Mouse (Mus musculus): ENCODE results near the gene Rnf216. TPM values are rescaled to one million over a fixed set of nuclear protein-coding genes. Genes with fewer than 3 reads are reported as not detected.
A peak's percentile ranks its signal among the peaks of the same experiment; 100 is the strongest.

The Rnf216 gene
- polyA plus RNA-seq, 1 experiment from 2014 or later = 38.7 TPM

GRCm38 (mm10) chr5:143000654-143001500 lies 111.9 kb downstream of the Rnf216 start:
- no peaks in the 10 kb centered on the region for H3K27me3 ChIP-seq (replicated peaks)
- H3K36me3 ChIP-seq = peaks cover 12% of the 10 kb centered on the region
- WGBS = 43% methylated on average over 9 of the region's 9 CpGs
- H3K9ac ChIP-seq = peak overlapping the region; percentile 47
- ATAC-seq (ENCODE audit: insufficient number of reproducible peaks, low FRiP score) = peak; percentile 56; the same call in 1 of the 2 replicates
- H3K4me1 ChIP-seq (replicated peaks) = peaks cover 52% of the 10 kb centered on the region
- peak overlapping the region; percentile 87 for H3K27ac ChIP-seq (ENCODE audit: poor library complexity, severe bottlenecking)
- H3K9me3 ChIP-seq (replicated peaks) = no peaks in the 10 kb centered on the region
- no peak overlapping the region for H3K4me3 ChIP-seq
- H3K4me2 ChIP-seq = peak overlapping the region; percentile 29

- 24% methylated on average over 4 of the region's 4 CpGs for WGBS
- Histone ChIP-seq H3K9me3 (replicated peaks) (no peaks in the 10 kb centered on the region), H3K4me2 (peak overlapping the region; percentile 29), H3K4me1 (replicated peaks) (peaks cover 52% of the 10 kb centered on the region), H3K9ac (0 out of 2 replicates have a peak overlapping the region, but pooled peaks have one; percentile 16), H3K4me3 (no peak overlapping the region), H3K36me3 (peaks cover 12% of the 10 kb centered on the region), H3K27ac (ENCODE audit: poor library complexity, severe bottlenecking) (peak overlapping the region; percentile 87), H3K27me3 (replicated peaks) (no peaks in the 10 kb centered on the region)
- peak; percentile 22; the same call in 1 of the 2 replicates for ATAC-seq (ENCODE audit: insufficient number of reproducible peaks, low FRiP score)
Measured at GRCm38 (mm10) chr5:143000091-143000490, 112.7 kb downstream of the Rnf216 start.

GRCm38 (mm10) chr5:142998171-142998570 lies 114.6 kb downstream of the Rnf216 start:
- peak; percentile 41; the same call in 1 of the 2 replicates for ATAC-seq (ENCODE audit: insufficient number of reproducible peaks, low FRiP score)
- 0 out of 2 replicates have a peak overlapping the region, but pooled peaks have one; percentile 12 for H3K9ac ChIP-seq

GRCm38 (mm10) chr5:142997526-142997925 lies 115.3 kb downstream of the Rnf216 start:
- peak overlapping the region; percentile 63 for H3K27ac ChIP-seq (ENCODE audit: poor library complexity, severe bottlenecking)
- no peaks in the 10 kb centered on the region for H3K27me3 ChIP-seq (replicated peaks)
- H3K4me1 ChIP-seq (replicated peaks) = peaks cover 48% of the 10 kb centered on the region
- 0 out of 2 replicates have a peak overlapping the region, but pooled peaks have one; percentile 31 for H3K9ac ChIP-seq
- ATAC-seq (ENCODE audit: insufficient number of reproducible peaks, low FRiP score) = no peak
- H3K9me3 ChIP-seq (replicated peaks) = no peaks in the 10 kb centered on the region
- peaks cover 19% of the 10 kb centered on the region for H3K36me3 ChIP-seq
- no peak overlapping the region for H3K4me2 ChIP-seq
- 69% methylated on average over 9 of the region's 9 CpGs for WGBS
- H3K4me3 ChIP-seq = no peak overlapping the region

More at GRCm38 (mm10) chr5:142998171-142998570, 114.6 kb downstream of the Rnf216 start:
- Histone ChIP-seq H3K27me3 (replicated peaks) (no peaks in the 10 kb centered on the region), H3K36me3 (peaks cover 16% of the 10 kb centered on the region), H3K9me3 (replicated peaks) (no peaks in the 10 kb centered on the region), H3K27ac (ENCODE audit: poor library complexity, severe bottlenecking) (peak overlapping the region; percentile 63), H3K4me3 (no peak overlapping the region), H3K4me2 (no peak overlapping the region), H3K4me1 (replicated peaks) (peaks cover 52% of the 10 kb centered on the region)
- 52% methylated on average over 2 of the region's 2 CpGs for WGBS

- peaks cover 45% of the 10 kb centered on the region for H3K36me3 ChIP-seq
- 89% methylated on average over 2 of the region's 2 CpGs for WGBS
- H3K27ac ChIP-seq (ENCODE audit: poor library complexity, severe bottlenecking) = no peak overlapping the region
- no peak overlapping the region for H3K4me3 ChIP-seq
- H3K27me3 ChIP-seq (replicated peaks) = no peaks in the 10 kb centered on the region
- H3K4me2 ChIP-seq = no peak overlapping the region
- no peak for ATAC-seq (ENCODE audit: insufficient number of reproducible peaks, low FRiP score)
- H3K9me3 ChIP-seq (replicated peaks) = no peaks in the 10 kb centered on the region
- H3K4me1 ChIP-seq (replicated peaks) = peaks cover 23% of the 10 kb centered on the region
- no peak overlapping the region for H3K9ac ChIP-seq
Measured at GRCm38 (mm10) chr5:142994746-142995145, 118.0 kb downstream of the Rnf216 start.

- Histone ChIP-seq H3K9ac (no peak overlapping the region), H3K36me3 (peaks cover 44% of the 10 kb centered on the region), H3K27ac (ENCODE audit: poor library complexity, severe bottlenecking) (no peak overlapping the region), H3K27me3 (replicated peaks) (no peaks in the 10 kb centered on the region), H3K9me3 (replicated peaks) (0 out of 2 replicates have a peak, but pooled peaks cover 3% of the 10 kb centered on the region), H3K4me3 (no peak overlapping the region), H3K4me1 (replicated peaks) (peaks cover 4% of the 10 kb centered on the region), H3K4me2 (no peak overlapping the region)
- no peak for ATAC-seq (ENCODE audit: insufficient number of reproducible peaks, low FRiP score)
- 75% methylated on average over 3 of the region's 3 CpGs for WGBS
Measured at GRCm38 (mm10) chr5:142989167-142989566, 123.6 kb downstream of the Rnf216 start.

- Histone ChIP-seq H3K4me1 (replicated peaks) (peaks cover 4% of the 10 kb centered on the region), H3K4me2 (no peak overlapping the region), H3K36me3 (peaks cover 38% of the 10 kb centered on the region), H3K9ac (no peak overlapping the region), H3K4me3 (no peak overlapping the region), H3K9me3 (replicated peaks) (0 out of 2 replicates have a peak, but pooled peaks cover 3% of the 10 kb centered on the region), H3K27me3 (replicated peaks) (no peaks in the 10 kb centered on the region), H3K27ac (ENCODE audit: poor library complexity, severe bottlenecking) (no peak overlapping the region)
- no peak for ATAC-seq (ENCODE audit: insufficient number of reproducible peaks, low FRiP score)
- 84% methylated on average over 5 of the region's 5 CpGs for WGBS
Measured at GRCm38 (mm10) chr5:142988520-142988919, 124.3 kb downstream of the Rnf216 start.

- Histone ChIP-seq H3K4me3 (no peak overlapping the region), H3K27me3 (replicated peaks) (no peaks in the 10 kb centered on the region), H3K9me3 (replicated peaks) (0 out of 2 replicates have a peak, but pooled peaks cover 3% of the 10 kb centered on the region), H3K4me1 (replicated peaks) (peaks cover 18% of the 10 kb centered on the region), H3K27ac (ENCODE audit: poor library complexity, severe bottlenecking) (no peak overlapping the region), H3K36me3 (no peaks in the 10 kb centered on the region), H3K9ac (no peak overlapping the region), H3K4me2 (no peak overlapping the region)
- 79% methylated on average over 10 of the region's 10 CpGs for WGBS
- ATAC-seq (ENCODE audit: insufficient number of reproducible peaks, low FRiP score) = no peak
Measured at GRCm38 (mm10) chr5:142984271-142984670, 128.5 kb downstream of the Rnf216 start.

GRCm38 (mm10) chr5:142983174-142983573 lies 129.6 kb downstream of the Rnf216 start:
- Histone ChIP-seq H3K4me2 (no peak overlapping the region), H3K9me3 (replicated peaks) (0 out of 2 replicates have a peak, but pooled peaks cover 3% of the 10 kb centered on the region), H3K36me3 (no peaks in the 10 kb centered on the region), H3K27ac (ENCODE audit: poor library complexity, severe bottlenecking) (no peak overlapping the region), H3K4me3 (no peak overlapping the region), H3K27me3 (replicated peaks) (no peaks in the 10 kb centered on the region), H3K9ac (no peak overlapping the region), H3K4me1 (replicated peaks) (peaks cover 15% of the 10 kb centered on the region)
- ATAC-seq (ENCODE audit: insufficient number of reproducible peaks, low FRiP score) = no peak
- WGBS = 35% methylated on average over 8 of the region's 8 CpGs

- WGBS = 47% methylated on average over 16 of the region's 16 CpGs
- Histone ChIP-seq H3K9me3 (replicated peaks) (0 out of 2 replicates have a peak, but pooled peaks cover under 1% of the 10 kb centered on the region), H3K4me1 (replicated peaks) (peaks cover 15% of the 10 kb centered on the region), H3K36me3 (no peaks in the 10 kb centered on the region), H3K27me3 (replicated peaks) (no peaks in the 10 kb centered on the region), H3K9ac (no peak overlapping the region), H3K4me3 (no peak overlapping the region), H3K4me2 (no peak overlapping the region), H3K27ac (ENCODE audit: poor library complexity, severe bottlenecking) (peak overlapping the region; percentile 74)
- ATAC-seq (ENCODE audit: insufficient number of reproducible peaks, low FRiP score) = peak; percentile 74
Measured at GRCm38 (mm10) chr5:142982046-142982801, 130.6 kb downstream of the Rnf216 start.

- no peak overlapping the region for H3K4me2 ChIP-seq
- no peak overlapping the region for H3K4me3 ChIP-seq
- peaks cover 18% of the 10 kb centered on the region for H3K4me1 ChIP-seq (replicated peaks)
- peaks cover 26% of the 10 kb centered on the region for H3K36me3 ChIP-seq
- H3K27ac ChIP-seq (ENCODE audit: poor library complexity, severe bottlenecking) = no peak overlapping the region
- 41% methylated on average over 5 of the region's 5 CpGs for WGBS
- no peak overlapping the region for H3K9ac ChIP-seq
- no peaks in the 10 kb centered on the region for H3K27me3 ChIP-seq (replicated peaks)
- no peaks in the 10 kb centered on the region for H3K9me3 ChIP-seq (replicated peaks)
- no peak for ATAC-seq (ENCODE audit: insufficient number of reproducible peaks, low FRiP score)
Measured at GRCm38 (mm10) chr5:142976516-142976915, 136.3 kb downstream of the Rnf216 start.
